Mouse (Mus musculus) CH12.LX (cell line): ENCODE data around the gene Tamm41. TPM values are rescaled to one million over a fixed set of nuclear protein-coding genes. Genes with fewer than 3 reads are reported as not detected.

Experiments used
- DNase-seq: peaks from one replicate; pipeline ENCODE4 v3.0.0-alpha.2; 2013; ENCODE audit errors: extremely low read depth
- H3K27ac ChIP-seq: 2 replicates; pipeline ENCODE4 v1.5.1; 2012; ENCODE audit warnings: low read depth, mild to moderate bottlenecking, control low read depth, moderate library complexity; ENCODE audit not compliant: insufficient read depth
- H3K27me3 ChIP-seq: replicated peaks from 2 replicates; pipeline ENCODE3; 2012; ENCODE audit warnings: inconsistent platforms
- H3K36me3 ChIP-seq, 2 experiments: replicated peaks in 1 of 2; 2 replicates each; pipeline versions ENCODE3 to v1.6.1; 2012; ENCODE audit warnings: inconsistent platforms in 1 of 2, low read length in 1 of 2, mild to moderate bottlenecking in 1 of 2, mixed read lengths in 1 of 2, moderate library complexity in 1 of 2; ENCODE audit not compliant: control insufficient read depth in 1 of 2, insufficient read depth in 1 of 2
- H3K4me1 ChIP-seq, 2 experiments: 2 replicates each; pipeline ENCODE4 v1.6.1; 2012; ENCODE audit warnings: inconsistent platforms in 1 of 2, moderate library complexity in 1 of 2; ENCODE audit not compliant: insufficient read depth in 2 of 2, control insufficient read depth in 1 of 2
- H3K4me2 ChIP-seq: 2 replicates; pipeline ENCODE4 v1.6.1; 2012; ENCODE audit warnings: low read depth, mild to moderate bottlenecking, control low read depth; ENCODE audit not compliant: poor library complexity, insufficient read depth, severe bottlenecking
- H3K4me3 ChIP-seq, 3 experiments: fragments of 150-350 bp in 1 of 3; sonication (generic) in 1 of 3; replicated peaks in 1 of 3; 2 replicates each; pipeline versions ENCODE3 to v1.5.1; 2011 to 2012; ENCODE audit warnings: low read depth in 2 of 3, low read length in 2 of 3, mild to moderate bottlenecking in 2 of 3, moderate library complexity in 2 of 3, control low read depth in 1 of 3, improper control_type of control experiment in 1 of 3, inconsistent platforms in 1 of 3, mixed read lengths in 1 of 3; ENCODE audit not compliant: poor library complexity in 1 of 3
- H3K79me2 ChIP-seq: replicated peaks from 2 replicates; pipeline ENCODE4 v1.6.1; 2012; ENCODE audit warnings: mild to moderate bottlenecking, moderate library complexity; ENCODE audit not compliant: control insufficient read depth, poor library complexity, insufficient read depth, severe bottlenecking; ENCODE audit errors: extremely low read depth
- H3K9ac ChIP-seq: 2 replicates; pipeline ENCODE4 v1.6.1; 2012; ENCODE audit warnings: low read depth, mild to moderate bottlenecking, control low read depth, moderate library complexity; ENCODE audit not compliant: insufficient read depth
- H3K9me3 ChIP-seq: replicated peaks from 2 replicates; pipeline ENCODE3; 2012; ENCODE audit warnings: low read length, inconsistent platforms, mixed read lengths
- BHLHE40 ChIP-seq: IDR thresholded peaks from 2 replicates; pipeline ENCODE4 v1.6.1; 2011; ENCODE audit warnings: mild to moderate bottlenecking, low read depth, low read length, improper control_type of control experiment
- CHD1 ChIP-seq: IDR thresholded peaks from 2 replicates; pipeline ENCODE4 v1.6.1; 2012; ENCODE audit warnings: low read depth, low read length, improper control_type of control experiment, inconsistent platforms
- CHD2 ChIP-seq: IDR thresholded peaks from 2 replicates; pipeline ENCODE4 v1.6.1; 2011; ENCODE audit warnings: low read length, improper control_type of control experiment
- CTCF ChIP-seq, 2 experiments: IDR thresholded peaks in 1 of 2; conservative IDR thresholded peaks in 1 of 2; 2 replicates each; pipeline ENCODE4 v1.5.1; 2011 to 2012; ENCODE audit warnings: low read depth in 2 of 2, low read length in 2 of 2, improper control_type of control experiment in 1 of 2, inconsistent platforms in 1 of 2, mild to moderate bottlenecking in 1 of 2, moderate library complexity in 1 of 2
- E2F4 ChIP-seq: IDR thresholded peaks from 2 replicates; pipeline ENCODE4 v1.6.1; 2011; ENCODE audit warnings: low read depth, low read length, improper control_type of control experiment; ENCODE audit not compliant: insufficient replicate concordance
- ELF1 ChIP-seq: IDR thresholded peaks from 2 replicates; pipeline ENCODE4 v1.6.1; 2014; ENCODE audit warnings: low read depth, mild to moderate bottlenecking, inconsistent platforms, low read length, improper control_type of control experiment
- EP300 ChIP-seq: IDR thresholded peaks from 2 replicates; pipeline ENCODE4 v1.6.1; 2011; ENCODE audit warnings: low read length, improper control_type of control experiment
- ETS1 ChIP-seq: conservative IDR thresholded peaks from 2 replicates; pipeline ENCODE4 v1.6.1; 2012; ENCODE audit warnings: low read depth, mild to moderate bottlenecking, inconsistent platforms, low read length, improper control_type of control experiment, moderate library complexity
- GABPA ChIP-seq: IDR thresholded peaks from 2 replicates; pipeline ENCODE4 v1.6.1; 2012; ENCODE audit warnings: low read depth, low read length, improper control_type of control experiment, inconsistent platforms; ENCODE audit not compliant: insufficient replicate concordance
- HCFC1 ChIP-seq: IDR thresholded peaks from 2 replicates; pipeline ENCODE4 v1.6.1; 2012; ENCODE audit warnings: low read depth, mild to moderate bottlenecking, inconsistent platforms, low read length, improper control_type of control experiment
- IRF4 ChIP-seq: IDR thresholded peaks from 2 replicates; pipeline ENCODE4 v1.6.1; 2014; ENCODE audit warnings: low read depth, mild to moderate bottlenecking, inconsistent platforms, low read length, improper control_type of control experiment
- JUN ChIP-seq: IDR thresholded peaks from 2 replicates; pipeline ENCODE4 v1.6.1; 2011; ENCODE audit warnings: low read depth, mild to moderate bottlenecking, low read length, improper control_type of control experiment, moderate library complexity; ENCODE audit not compliant: insufficient read depth
- JUND ChIP-seq: conservative IDR thresholded peaks from 2 replicates; pipeline ENCODE4 v1.6.1; 2011; ENCODE audit warnings: low read depth, low read length, improper control_type of control experiment
- KAT2A ChIP-seq: IDR thresholded peaks from 2 replicates; pipeline ENCODE4 v1.6.1; 2012; ENCODE audit warnings: low read length, improper control_type of control experiment, inconsistent platforms; ENCODE audit not compliant: insufficient replicate concordance
- MAFK ChIP-seq: IDR thresholded peaks from 2 replicates; pipeline ENCODE4 v1.6.1; 2011; ENCODE audit warnings: low read length, improper control_type of control experiment; ENCODE audit not compliant: insufficient replicate concordance
- MAX ChIP-seq: IDR thresholded peaks from 2 replicates; pipeline ENCODE4 v1.6.1; 2011; ENCODE audit warnings: low read length, improper control_type of control experiment
- MAZ ChIP-seq: IDR thresholded peaks from 2 replicates; pipeline ENCODE4 v1.6.1; 2012; ENCODE audit warnings: low read depth, mild to moderate bottlenecking, inconsistent platforms, low read length, improper control_type of control experiment, moderate library complexity
- MEF2A ChIP-seq: IDR thresholded peaks from 2 replicates; pipeline ENCODE4 v1.6.1; 2014; ENCODE audit warnings: low read depth, mild to moderate bottlenecking, inconsistent platforms, low read length, improper control_type of control experiment, borderline replicate concordance
- MXI1 ChIP-seq: IDR thresholded peaks from 2 replicates; pipeline ENCODE4 v1.6.1; 2011; ENCODE audit warnings: mild to moderate bottlenecking, low read depth, low read length, improper control_type of control experiment
- MYC ChIP-seq: IDR thresholded peaks from 2 replicates; pipeline ENCODE4 v1.6.1; 2011; ENCODE audit warnings: low read depth, mild to moderate bottlenecking, improper control_type of control experiment, low read length
- NELFE ChIP-seq: IDR thresholded peaks from 2 replicates; pipeline ENCODE4 v1.6.1; 2011; ENCODE audit warnings: low read depth, low read length, improper control_type of control experiment
- NRF1 ChIP-seq: IDR thresholded peaks from 2 replicates; pipeline ENCODE4 v1.6.1; 2014; ENCODE audit warnings: low read depth, mild to moderate bottlenecking, inconsistent platforms, low read length, improper control_type of control experiment, moderate library complexity
- PAX5 ChIP-seq: IDR thresholded peaks from 2 replicates; pipeline ENCODE4 v1.6.1; 2012; ENCODE audit warnings: low read length, inconsistent platforms, mixed read lengths
- POLR2A ChIP-seq: IDR thresholded peaks from 2 replicates; pipeline ENCODE4 v1.6.1; 2011; ENCODE audit warnings: low read depth, mild to moderate bottlenecking, improper control_type of control experiment, low read length
- POLR2AphosphoS2 ChIP-seq: IDR thresholded peaks from 2 replicates; pipeline ENCODE4 v1.6.1; 2011; ENCODE audit warnings: low read depth, low read length, improper control_type of control experiment
- RAD21 ChIP-seq: IDR thresholded peaks from 2 replicates; pipeline ENCODE4 v1.6.1; 2011; ENCODE audit warnings: low read depth, mild to moderate bottlenecking, low read length, improper control_type of control experiment, moderate library complexity
- RCOR1 ChIP-seq: conservative IDR thresholded peaks from 2 replicates; pipeline ENCODE4 v1.6.1; 2012; ENCODE audit warnings: low read depth, mild to moderate bottlenecking, inconsistent platforms, low read length, improper control_type of control experiment
- SIN3A ChIP-seq: IDR thresholded peaks from 2 replicates; pipeline ENCODE4 v1.6.1; 2012; ENCODE audit warnings: low read length, improper control_type of control experiment, inconsistent platforms
- SMC3 ChIP-seq: IDR thresholded peaks from 2 replicates; pipeline ENCODE4 v1.6.1; 2011; ENCODE audit warnings: low read depth, low read length, improper control_type of control experiment
- TBP ChIP-seq: conservative IDR thresholded peaks from 2 replicates; pipeline ENCODE4 v1.6.1; 2011; ENCODE audit warnings: low read depth, low read length, improper control_type of control experiment
- TCF12 ChIP-seq: IDR thresholded peaks from 2 replicates; pipeline ENCODE4 v1.6.1; 2014; ENCODE audit warnings: low read depth, mild to moderate bottlenecking, inconsistent platforms, low read length, improper control_type of control experiment
- UBTF ChIP-seq: IDR thresholded peaks from 2 replicates; pipeline ENCODE4 v1.6.1; 2012; ENCODE audit warnings: low read depth, mild to moderate bottlenecking, inconsistent platforms, low read length, improper control_type of control experiment, moderate library complexity
- USF1 ChIP-seq: IDR thresholded peaks from 2 replicates; pipeline ENCODE4 v1.6.1; 2014; ENCODE audit warnings: low read depth, mild to moderate bottlenecking, inconsistent platforms, low read length, improper control_type of control experiment
- USF2 ChIP-seq: conservative IDR thresholded peaks from 2 replicates; pipeline ENCODE4 v1.6.1; 2011; ENCODE audit warnings: low read depth, low read length, improper control_type of control experiment
- ZC3H11A ChIP-seq: IDR thresholded peaks from 2 replicates; pipeline ENCODE4 v1.6.1; 2012; ENCODE audit warnings: low read depth, mild to moderate bottlenecking, inconsistent platforms, low read length, improper control_type of control experiment
- ZKSCAN1 ChIP-seq: IDR thresholded peaks from 2 replicates; pipeline ENCODE4 v1.6.1; 2012; ENCODE audit warnings: low read depth, inconsistent platforms, low read length, improper control_type of control experiment, borderline replicate concordance
- ZMIZ1 ChIP-seq: IDR thresholded peaks from 2 replicates; pipeline ENCODE4 v1.6.1; 2012; ENCODE audit warnings: low read depth, mild to moderate bottlenecking, inconsistent platforms, low read length, improper control_type of control experiment
- ZNF384 ChIP-seq: IDR thresholded peaks from 2 replicates; pipeline ENCODE4 v1.6.1; 2012; ENCODE audit warnings: low read depth, low read length, improper control_type of control experiment, inconsistent platforms
- dilution Hi-C: fragments of 300-500 bp; cut with MboI; formaldehyde crosslinking; loops from 2 replicates; pipeline ENCODE4 v1.14.3; 2020; ENCODE audit warnings: low sequenced_read_pairs; ENCODE audit not compliant: extremely low pct_unique_long_range_greater_than_20kb, extremely low pct_ligation_motif_present
- in situ Hi-C: fragments of 300-500 bp; cut with MboI; formaldehyde crosslinking; loops from 3 replicates; pipeline ENCODE4 v1.14.3; 2019; ENCODE audit warnings: low sequenced_read_pairs, low pct_ligation_motif_present, low pct_unique_long_range_greater_than_20kb, mixed read lengths
- polyA plus RNA-seq: library from polyadenylated mRNA; unstranded; fragments of >175 nt; gene quantifications from 2 replicates; pipeline ENCODE4 v1.2.1, GENCODE M21; 2012; ENCODE audit warnings: low read depth; ENCODE audit not compliant: insufficient read length
- total RNA-seq, 2 experiments: library from RNA; depleted of rRNA; stranded (reverse); fragments of 300-350 nt in 1 of 2; fragments of >200 nt in 1 of 2; gene quantifications; 2 replicates each; pipeline ENCODE4 v1.2.3; 2012 to 2014

Gene Tamm41
- total and polyA plus RNA-seq, 3 experiments = 29.3 to 41.1 (median 39.8) TPM

GRCm38 (mm10) chr6:115007728-115008127 lies 29.9 kb downstream of the Tamm41 start:
- H3K9ac ChIP-seq = peak overlapping the region; percentile 43
- in situ Hi-C loops = no loop called here
- no peaks in the 10 kb centered on the region for H3K9me3 ChIP-seq
- dilution Hi-C loops = no loop called here
- H3K4me1 ChIP-seq = peaks cover 43 to 98% of the 10 kb centered on the region in 2 experiments
- no peak overlapping the region for H3K4me3 ChIP-seq
- no peaks in the 10 kb centered on the region for H3K27me3 ChIP-seq
- peak overlapping the region; percentile 52; the same call in 1 of the 2 replicates for H3K4me2 ChIP-seq
- peaks cover under 1 to 39% of the 10 kb centered on the region in 2 experiments for H3K36me3 ChIP-seq
- peak; percentile 89 for DNase-seq
- TF ChIP-seq MEF2A = peak; percentile 45; the same call in 1 of the 2 replicates
- TF ChIP-seq MAZ = 0 out of 2 replicates have a peak, but pooled peaks have one; percentile 45
- TF ChIP-seq POLR2AphosphoS2 = no peak
- TF ChIP-seq IRF4 = peak; percentile 53; the same call in 1 of the 2 replicates
- TF ChIP-seq ZMIZ1 = no peak
- no peak for TF ChIP-seq MXI1
- TF ChIP-seq MAFK = no peak
- TF ChIP-seq JUN = no peak
- 0 out of 2 replicates have a peak, but pooled peaks have one; percentile 63 for TF ChIP-seq MYC
- no peak for TF ChIP-seq MAX
- TF ChIP-seq GABPA = no peak
- TF ChIP-seq CHD1 = 0 out of 2 replicates have a peak, but pooled peaks have one; percentile 44
- no peak; the same call in 1 of the 2 replicates for TF ChIP-seq SIN3A
- TF ChIP-seq PAX5 = no peak
- TF ChIP-seq ZNF384 = no peak
- no peak for TF ChIP-seq ETS1
- TF ChIP-seq ZC3H11A = peak; percentile 82
- TF ChIP-seq TBP = no peak
- no peak for TF ChIP-seq NRF1
- TF ChIP-seq NELFE = peak; percentile 23; the same call in 1 of the 2 replicates
- peak; percentile 71 to 92 for TF ChIP-seq CTCF (conservative IDR thresholded peaks at IDR 0.05 in 1 of 2, IDR thresholded peaks at IDR 0.05 in 1 of 2; ENCODE audit: low read depth in 2 of 2, low read length in 2 of 2)
- TF ChIP-seq BHLHE40 = 0 out of 2 replicates have a peak, but pooled peaks have one; percentile 15
- TF ChIP-seq ELF1 = no peak
- no peak for TF ChIP-seq USF2
- no peak for TF ChIP-seq E2F4
- peak; percentile 83 for TF ChIP-seq RAD21
- no peak; the same call in 1 of the 2 replicates for TF ChIP-seq RCOR1
- TF ChIP-seq POLR2A = 0 out of 2 replicates have a peak, but pooled peaks have one; percentile 13
- TF ChIP-seq USF1 = no peak
- TF ChIP-seq ZKSCAN1 = no peak
- peak; percentile 20; the same call in 1 of the 2 replicates for TF ChIP-seq TCF12
- TF ChIP-seq JUND = no peak
- TF ChIP-seq HCFC1 = no peak; the same call in 1 of the 2 replicates
- TF ChIP-seq UBTF = no peak
- TF ChIP-seq SMC3 = peak; percentile 98
- TF ChIP-seq KAT2A = no peak
- no peak for TF ChIP-seq CHD2
- TF ChIP-seq EP300 = no peak
- no peaks in the 10 kb centered on the region for H3K79me2 ChIP-seq
- peak overlapping the region; percentile 93 for H3K27ac ChIP-seq
